Mouse (Mus musculus): ENCODE results near the gene Cd3d.

GRCm38 (mm10) chr9:44996590-44996989 lies 15.0 kb downstream of the Cd3d start:
- TF ChIP-seq MAX (IDR thresholded peaks at IDR 0.05; ENCODE audit: low read depth): no peak
- no peak for TF ChIP-seq TCF12 (IDR thresholded peaks at IDR 0.05; ENCODE audit: insufficient read depth, poor library complexity, severe bottlenecking)
- TF ChIP-seq POLR2A (IDR thresholded peaks at IDR 0.05; ENCODE audit: insufficient read length, low read depth): no peak
- TF ChIP-seq SRF (IDR thresholded peaks at IDR 0.05; ENCODE audit: control insufficient read depth, insufficient read length, low read depth): no peak
- TF ChIP-seq CEBPB (IDR thresholded peaks at IDR 0.05; ENCODE audit: insufficient read depth, poor library complexity, severe bottlenecking): no peak
- no peak for TF ChIP-seq E2F4 (IDR thresholded peaks at IDR 0.05; ENCODE audit: insufficient read depth)
- TF ChIP-seq MYOD1 (IDR thresholded peaks at IDR 0.05; ENCODE audit: control insufficient read depth in 1 of 3, insufficient read length in 2 of 3, low read depth in 2 of 3): no peak
- TF ChIP-seq REST (IDR thresholded peaks at IDR 0.05; ENCODE audit: insufficient read depth, insufficient read length): no peak

All from myocyte (in vitro differentiated cells).